Mouse (Mus musculus): Measurements from ENCODE around the gene Rfc4. TPM values are rescaled to one million over a fixed set of nuclear protein-coding genes. Genes with fewer than 3 reads are reported as not detected.

The Rfc4 gene
- 94.2 and 97.2 TPM in 2 replicates for polyA plus RNA-seq (2016; fragmentation: Nextera tagmentation; extraction: Ambion mirVana)

GRCm38 (mm10) chr16:23127673-23128375 lies at the start of gene Rfc4:
Gene Rfc4, minus strand, starts transcription at chr16:23127737.
- H3K4me1 ChIP-seq: peaks cover 23% of the 10 kb centered on the region
- H3K36me3 ChIP-seq: peaks cover 11% of the 10 kb centered on the region
- peak within 1 kb of the TSS; percentile 84 for H3K4me2 ChIP-seq (replicated peaks)
- no peaks in the 10 kb centered on the region for H3K27me3 ChIP-seq
- H3K27ac ChIP-seq: peak within 1 kb of the TSS; percentile 97
- peak within 1 kb of the TSS; percentile 79 for H3K4me3 ChIP-seq
- H3K9me3 ChIP-seq (replicated peaks): no peaks in the 10 kb centered on the region
- ATAC-seq (ENCODE audit: low FRiP score): peak; percentile 95
- under 1% methylated on average over 51 of the region's 51 CpGs for WGBS
- peak within 1 kb of the TSS; percentile 89 for H3K9ac ChIP-seq

DNA sequence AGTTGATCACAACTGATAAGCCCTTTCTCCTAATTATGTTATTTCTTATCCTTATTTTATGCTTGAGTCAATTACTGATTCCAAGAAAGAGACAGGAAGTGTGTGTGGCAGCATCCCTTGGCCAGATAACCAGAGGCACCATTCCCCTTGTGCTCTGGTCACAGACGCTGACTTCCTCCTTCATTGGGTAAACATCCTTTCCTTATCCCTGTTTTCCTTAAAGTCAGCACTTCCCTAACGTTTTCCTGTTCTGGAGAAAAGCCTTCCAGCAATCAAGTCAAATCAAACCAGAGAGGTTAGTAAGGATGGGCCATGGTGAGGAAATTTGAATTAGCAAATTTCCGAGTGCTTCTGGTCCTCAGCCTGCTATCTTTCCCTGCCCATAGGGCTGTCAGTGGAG lies 48.4 kb upstream of the Rfc4 start:
- no peaks in the 10 kb centered on the region for H3K4me1 ChIP-seq
- 0 out of 2 replicates have a peak, but pooled peaks cover 3% of the 10 kb centered on the region for H3K9me3 ChIP-seq (replicated peaks)
- no peak overlapping the region for H3K4me3 ChIP-seq
- H3K36me3 ChIP-seq: no peaks in the 10 kb centered on the region
- H3K9ac ChIP-seq: no peak overlapping the region
- 65% methylated on average over 3 of the region's 3 CpGs for WGBS
- no peak for ATAC-seq (ENCODE audit: low FRiP score)
- H3K27me3 ChIP-seq: no peaks in the 10 kb centered on the region
- H3K4me2 ChIP-seq (replicated peaks): no peak overlapping the region
- no peak overlapping the region for H3K27ac ChIP-seq

DNA sequence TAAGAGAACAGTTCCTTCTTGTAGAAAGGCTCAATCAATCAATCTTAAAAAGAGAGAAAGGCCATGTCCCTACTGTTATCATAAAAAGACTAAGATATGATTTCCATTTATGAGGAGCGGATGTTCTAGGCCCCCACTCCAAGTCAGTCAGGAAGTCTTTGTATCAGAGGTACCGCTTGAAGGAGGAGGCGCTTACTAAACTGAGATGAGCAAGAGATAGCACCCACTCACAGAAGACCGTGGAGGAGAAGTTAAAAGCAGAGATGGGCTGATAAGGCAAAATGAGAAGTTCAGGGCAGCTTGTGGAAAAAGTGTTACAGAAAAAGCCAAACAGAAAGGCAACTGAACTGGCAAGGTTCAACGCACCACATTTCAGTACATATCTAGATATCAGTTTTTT lies 47.3 kb upstream of the Rfc4 start:
- no peak overlapping the region for H3K4me3 ChIP-seq
- H3K36me3 ChIP-seq: no peaks in the 10 kb centered on the region
- WGBS: 93% methylated on average over 5 of the region's 5 CpGs
- no peaks in the 10 kb centered on the region for H3K4me1 ChIP-seq
- H3K9me3 ChIP-seq (replicated peaks): 0 out of 2 replicates have a peak, but pooled peaks cover 3% of the 10 kb centered on the region
- no peaks in the 10 kb centered on the region for H3K27me3 ChIP-seq
- H3K9ac ChIP-seq: no peak overlapping the region
- no peak for ATAC-seq (ENCODE audit: low FRiP score)
- H3K4me2 ChIP-seq (replicated peaks): no peak overlapping the region
- no peak overlapping the region for H3K27ac ChIP-seq

GRCm38 (mm10) chr16:23173904-23174303 lies 46.4 kb upstream of the Rfc4 start:
- no peak overlapping the region for H3K4me2 ChIP-seq (replicated peaks)
- no peak overlapping the region for H3K9ac ChIP-seq
- H3K36me3 ChIP-seq: no peaks in the 10 kb centered on the region
- no peak for ATAC-seq (ENCODE audit: low FRiP score)
- 0 out of 2 replicates have a peak, but pooled peaks cover 3% of the 10 kb centered on the region for H3K9me3 ChIP-seq (replicated peaks)
- no peak overlapping the region for H3K4me3 ChIP-seq
- WGBS: 90% methylated on average over 5 of the region's 5 CpGs
- no peaks in the 10 kb centered on the region for H3K27me3 ChIP-seq
- H3K4me1 ChIP-seq: no peaks in the 10 kb centered on the region
- H3K27ac ChIP-seq: no peak overlapping the region

DNA sequence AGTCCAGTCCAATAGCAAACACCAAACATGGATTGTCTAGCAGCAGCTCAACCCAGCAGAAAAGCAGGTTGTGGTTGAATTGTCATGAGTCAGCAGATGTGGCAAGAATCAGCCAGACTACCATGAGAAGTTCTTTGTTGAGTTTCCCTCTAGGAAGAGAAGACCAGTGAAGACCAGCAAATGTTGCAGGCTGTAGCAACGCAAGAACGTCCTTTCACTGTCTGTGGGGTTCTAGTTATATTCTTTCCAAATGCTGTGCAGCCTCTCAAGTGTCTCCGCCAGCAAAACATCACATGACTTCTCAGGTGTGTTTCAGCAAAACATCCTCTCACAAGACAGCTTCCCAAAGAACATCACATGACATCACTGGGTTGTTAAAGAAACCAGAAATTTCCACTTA lies 43.3 kb upstream of the Rfc4 start:
- Histone ChIP-seq H3K4me2 (replicated peaks) (no peak overlapping the region), H3K4me1 (no peaks in the 10 kb centered on the region), H3K27ac (no peak overlapping the region), H3K36me3 (no peaks in the 10 kb centered on the region), H3K27me3 (no peaks in the 10 kb centered on the region), H3K9me3 (replicated peaks) (0 out of 2 replicates have a peak, but pooled peaks cover 3% of the 10 kb centered on the region), H3K9ac (no peak overlapping the region), H3K4me3 (no peak overlapping the region)
- 90% methylated on average over 3 of the region's 3 CpGs for WGBS
- ATAC-seq (ENCODE audit: low FRiP score): no peak

GRCm38 (mm10) chr16:23167079-23167478 lies 39.5 kb upstream of the Rfc4 start:
- Histone ChIP-seq H3K9ac (no peak overlapping the region), H3K4me3 (no peak overlapping the region), H3K27me3 (no peaks in the 10 kb centered on the region), H3K36me3 (no peaks in the 10 kb centered on the region), H3K4me1 (no peaks in the 10 kb centered on the region), H3K4me2 (replicated peaks) (no peak overlapping the region), H3K27ac (no peak overlapping the region), H3K9me3 (replicated peaks) (no peaks in the 10 kb centered on the region)
- WGBS: 79% methylated on average over 5 of the region's 5 CpGs
- no peak for ATAC-seq (ENCODE audit: low FRiP score)

DNA sequence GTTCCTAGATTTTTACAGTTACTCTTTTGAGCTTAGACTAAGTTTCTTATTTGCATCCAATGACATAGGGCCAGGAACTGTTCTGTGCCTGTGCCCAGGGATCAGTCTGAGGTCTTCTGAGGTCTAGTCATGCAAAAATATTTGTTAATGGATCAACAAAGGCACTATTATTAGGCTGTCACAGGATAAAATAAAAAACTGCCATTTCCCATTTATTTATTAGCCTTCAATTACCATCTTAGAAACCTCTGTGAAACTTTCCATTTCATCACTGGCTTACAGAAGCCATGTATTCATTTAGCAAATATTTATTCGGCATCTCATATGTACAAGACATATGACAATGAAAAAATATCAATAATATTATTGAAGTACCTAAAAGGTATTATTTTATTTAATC lies 39.1 kb upstream of the Rfc4 start:
- Histone ChIP-seq H3K4me2 (replicated peaks) (no peak overlapping the region), H3K36me3 (no peaks in the 10 kb centered on the region), H3K9me3 (replicated peaks) (no peaks in the 10 kb centered on the region), H3K27me3 (no peaks in the 10 kb centered on the region), H3K4me1 (no peaks in the 10 kb centered on the region), H3K9ac (no peak overlapping the region), H3K27ac (no peak overlapping the region), H3K4me3 (no peak overlapping the region)
- ATAC-seq (ENCODE audit: low FRiP score): no peak
- WGBS: 84% methylated on average over 1 of the region's 1 CpGs

DNA sequence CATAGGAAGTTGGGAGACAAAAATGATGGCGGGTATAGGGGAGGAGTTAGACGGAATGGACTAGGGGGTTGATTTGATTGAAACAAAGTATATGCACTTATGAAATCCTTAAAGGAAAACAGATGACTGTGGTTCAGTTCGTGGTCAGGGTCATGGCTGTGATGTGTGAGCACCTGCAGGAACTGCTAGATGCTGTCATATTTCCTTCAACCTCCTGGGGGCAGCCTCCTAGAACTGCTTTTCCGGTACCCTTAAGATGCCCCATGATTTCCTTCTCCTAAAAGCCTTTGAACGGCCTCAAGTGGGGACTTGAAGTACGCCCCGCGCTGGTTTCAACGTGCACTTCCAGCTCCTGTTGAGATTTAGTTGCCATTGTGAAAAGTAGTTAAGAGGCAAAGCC lies 37.9 kb upstream of the Rfc4 start:
- Histone ChIP-seq H3K27me3 (no peaks in the 10 kb centered on the region), H3K4me1 (no peaks in the 10 kb centered on the region), H3K27ac (no peak overlapping the region), H3K36me3 (no peaks in the 10 kb centered on the region), H3K9me3 (replicated peaks) (no peaks in the 10 kb centered on the region), H3K9ac (no peak overlapping the region), H3K4me3 (no peak overlapping the region), H3K4me2 (replicated peaks) (no peak overlapping the region)
- no peak for ATAC-seq (ENCODE audit: low FRiP score)
- 75% methylated on average over 9 of the region's 9 CpGs for WGBS

- Histone ChIP-seq H3K4me1 (no peaks in the 10 kb centered on the region), H3K9me3 (replicated peaks) (no peaks in the 10 kb centered on the region), H3K4me3 (no peak overlapping the region), H3K36me3 (no peaks in the 10 kb centered on the region), H3K27me3 (no peaks in the 10 kb centered on the region), H3K4me2 (replicated peaks) (no peak overlapping the region), H3K9ac (no peak overlapping the region), H3K27ac (no peak overlapping the region)
- no peak for ATAC-seq (ENCODE audit: low FRiP score)
- WGBS: 76% methylated on average over 6 of the region's 6 CpGs
Measured at GRCm38 (mm10) chr16:23164443-23164842, 36.9 kb upstream of the Rfc4 start.

GRCm38 (mm10) chr16:23162116-23162515 lies 34.6 kb upstream of the Rfc4 start:
- Histone ChIP-seq H3K27ac (no peak overlapping the region), H3K36me3 (no peaks in the 10 kb centered on the region), H3K4me1 (no peaks in the 10 kb centered on the region), H3K4me2 (replicated peaks) (no peak overlapping the region), H3K27me3 (no peaks in the 10 kb centered on the region), H3K9me3 (replicated peaks) (no peaks in the 10 kb centered on the region), H3K4me3 (no peak overlapping the region), H3K9ac (no peak overlapping the region)
- WGBS: 98% methylated on average over 3 of the region's 3 CpGs
- no peak for ATAC-seq (ENCODE audit: low FRiP score)

DNA sequence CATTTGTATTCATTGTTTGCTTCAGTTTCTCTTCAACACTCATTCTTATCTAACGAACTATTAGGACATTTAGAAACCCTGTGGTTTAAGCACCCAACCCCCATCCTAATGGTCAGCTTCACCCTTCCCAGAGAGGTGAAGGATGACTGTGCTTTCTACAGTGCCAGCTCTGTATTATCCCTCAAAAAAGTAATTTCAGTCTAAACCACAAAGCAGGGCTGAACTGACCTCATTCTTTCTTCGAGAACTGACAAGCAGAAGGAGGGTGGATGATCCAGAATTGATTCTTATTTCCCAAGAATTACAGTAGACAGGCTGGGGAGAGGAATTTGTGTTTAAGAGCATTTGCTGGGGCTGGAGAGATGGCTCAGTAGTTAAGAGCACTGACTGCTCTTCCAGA lies 32.2 kb upstream of the Rfc4 start:
- no peaks in the 10 kb centered on the region for H3K9me3 ChIP-seq (replicated peaks)
- no peak overlapping the region for H3K4me3 ChIP-seq
- H3K4me2 ChIP-seq (replicated peaks): no peak overlapping the region
- no peak overlapping the region for H3K9ac ChIP-seq
- no peaks in the 10 kb centered on the region for H3K4me1 ChIP-seq
- ATAC-seq (ENCODE audit: low FRiP score): no peak
- H3K27me3 ChIP-seq: no peaks in the 10 kb centered on the region
- no peaks in the 10 kb centered on the region for H3K36me3 ChIP-seq
- WGBS: 70% methylated on average over 2 of the region's 2 CpGs
- no peak overlapping the region for H3K27ac ChIP-seq

DNA sequence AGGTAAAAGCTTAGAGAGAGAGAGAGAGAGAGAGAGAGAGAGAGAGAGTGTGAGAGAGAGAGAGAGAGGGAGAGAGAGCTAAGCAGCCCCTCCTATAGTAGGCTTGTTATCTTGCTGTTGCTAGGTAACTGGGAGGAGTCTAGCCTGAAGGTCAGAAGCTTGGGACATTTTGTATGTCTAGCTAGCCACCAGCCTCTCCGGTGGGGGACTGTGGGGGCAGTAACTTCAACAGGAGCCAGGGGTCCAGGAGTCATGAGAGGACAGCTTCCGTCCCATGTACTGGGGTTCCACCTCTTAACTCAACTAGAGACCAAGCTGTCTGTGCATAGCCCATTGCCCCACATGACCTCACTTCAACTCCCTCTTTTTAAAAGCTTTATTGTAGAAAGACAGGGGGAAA lies 31.4 kb upstream of the Rfc4 start:
- Histone ChIP-seq H3K4me2 (replicated peaks) (no peak overlapping the region), H3K9ac (no peak overlapping the region), H3K4me1 (no peaks in the 10 kb centered on the region), H3K4me3 (no peak overlapping the region), H3K27me3 (no peaks in the 10 kb centered on the region), H3K27ac (no peak overlapping the region), H3K9me3 (replicated peaks) (no peaks in the 10 kb centered on the region), H3K36me3 (no peaks in the 10 kb centered on the region)
- no peak for ATAC-seq (ENCODE audit: low FRiP score)
- 64% methylated on average over 2 of the region's 2 CpGs for WGBS

DNA sequence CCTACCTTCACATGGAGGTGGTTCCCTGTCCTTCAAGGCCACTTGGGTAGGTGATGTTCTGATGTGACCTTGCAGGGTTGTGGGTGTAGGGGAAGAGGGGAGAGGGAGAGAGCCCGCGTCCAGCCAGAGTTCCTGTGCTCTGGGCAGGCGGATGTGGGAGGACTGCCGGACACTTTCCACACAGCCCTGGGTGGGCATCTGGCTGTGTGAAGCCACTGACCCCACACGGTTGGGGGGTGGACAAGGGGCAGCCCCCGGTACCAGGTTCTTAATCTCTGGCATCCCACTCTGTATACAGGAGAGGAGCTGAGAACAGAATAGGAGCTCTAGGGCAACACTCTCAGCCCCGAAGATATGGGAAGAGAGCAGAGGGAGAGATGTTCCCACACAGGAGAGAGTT lies 30.8 kb upstream of the Rfc4 start:
- whole genome bisulfite sequencing: 89% methylated on average over 7 of the region's 7 CpGs
- H3K4me3 ChIP-seq: no peak overlapping the region
- no peaks in the 10 kb centered on the region for H3K36me3 ChIP-seq
- no peaks in the 10 kb centered on the region for H3K27me3 ChIP-seq
- no peak overlapping the region for H3K9ac ChIP-seq
- ATAC-seq (ENCODE audit: low FRiP score): no peak
- H3K9me3 ChIP-seq (replicated peaks): no peaks in the 10 kb centered on the region
- no peaks in the 10 kb centered on the region for H3K4me1 ChIP-seq
- H3K27ac ChIP-seq: no peak overlapping the region
- H3K4me2 ChIP-seq (replicated peaks): no peak overlapping the region
